Mouse (Mus musculus) neural tube, embryonic 13.5 days (tissue): ENCODE results near the gene 1520401A03Rik. TPM values are rescaled to one million over a fixed set of nuclear protein-coding genes. Genes with fewer than 3 reads are reported as not detected.

Experiments used
- ATAC-seq: fragments of 200-750 bp; cut with Nextera tagmentation; 2 replicates; pipeline ENCODE4 v1.8.0; 2017; ENCODE audit warnings: low read depth, mild to moderate bottlenecking, moderate TSS enrichment, moderate library complexity
- H3K27ac ChIP-seq: fragments of 300-500 bp; sonication (generic); replicated peaks from 2 replicates; pipeline ENCODE4 v1.5.1; 2015; ENCODE audit warnings: moderate library complexity, mild to moderate bottlenecking, inconsistent platforms
- H3K27me3 ChIP-seq: fragments of 300-500 bp; sonication (generic); 2 replicates; pipeline ENCODE4 v1.6.1; 2015; ENCODE audit warnings: mild to moderate bottlenecking, inconsistent platforms
- H3K36me3 ChIP-seq: fragments of 300-500 bp; sonication (generic); 2 replicates; pipeline ENCODE4 v1.6.1; 2015; ENCODE audit warnings: mild to moderate bottlenecking, inconsistent platforms
- H3K4me1 ChIP-seq: fragments of 300-500 bp; sonication (generic); replicated peaks from 2 replicates; pipeline ENCODE4 v1.6.1; 2015; ENCODE audit warnings: inconsistent platforms
- H3K4me2 ChIP-seq: fragments of 300-500 bp; sonication (generic); 2 replicates; pipeline ENCODE4 v1.6.1; 2015; ENCODE audit warnings: inconsistent platforms, mild to moderate bottlenecking, moderate library complexity
- H3K4me3 ChIP-seq: fragments of 300-500 bp; sonication (generic); 2 replicates; pipeline ENCODE4 v1.5.1; 2015; ENCODE audit warnings: mild to moderate bottlenecking, inconsistent platforms
- H3K9ac ChIP-seq: fragments of 300-500 bp; sonication (generic); 2 replicates; pipeline ENCODE4 v1.6.1; 2015; ENCODE audit warnings: moderate library complexity, mild to moderate bottlenecking, inconsistent platforms
- H3K9me3 ChIP-seq: fragments of 300-500 bp; sonication (generic); 2 replicates; pipeline ENCODE4 v1.6.1; 2016; ENCODE audit warnings: inconsistent platforms
- WGBS: fragments of 180-500 bp; shearing (Covaris S2); methylation state at CpG from one replicate; pipeline ENCODE4 v1.1.7; 2015; 5-methylcytosine and 5-hydroxymethylcytosine counted together
- polyA plus RNA-seq: library from polyadenylated mRNA; unstranded; fragments of >200 nt; fragmentation: Nextera tagmentation; extraction: Ambion mirVana; gene quantifications from 2 replicates; pipeline ENCODE4 v1.2.1, GENCODE M21; 2015

1520401A03Rik gene
- polyA plus RNA-seq, 1 experiment from 2014 or later = 0.36 TPM

GRCm38 (mm10) chr17:23674271-23674952 lies 48.2 kb downstream of the 1520401A03Rik start:
- 42% methylated on average over 9 of the region's 9 CpGs for WGBS
- ATAC-seq = no peak
- Histone ChIP-seq H3K9me3 (no peaks in the 10 kb centered on the region), H3K4me1 (peaks cover 58% of the 10 kb centered on the region), H3K27me3 (peaks cover 51% of the 10 kb centered on the region), H3K4me2 (peak overlapping the region; percentile 88), H3K4me3 (peak overlapping the region; percentile 59), H3K9ac (peak overlapping the region; percentile 84), H3K36me3 (peaks cover 13% of the 10 kb centered on the region), H3K27ac (no peak overlapping the region)

- peaks cover 54% of the 10 kb centered on the region for H3K4me1 ChIP-seq
- peak within 1 kb of the TSS; percentile 84 for H3K9ac ChIP-seq
- peak; percentile 94 for ATAC-seq
- peak within 1 kb of the TSS; percentile 88 for H3K4me2 ChIP-seq
- peaks cover 22% of the 10 kb centered on the region for H3K36me3 ChIP-seq
- no peaks in the 10 kb centered on the region for H3K9me3 ChIP-seq
- H3K27ac ChIP-seq = peak within 1 kb of the TSS; percentile 83
- peaks cover 42% of the 10 kb centered on the region for H3K27me3 ChIP-seq
- WGBS = under 1% methylated on average over 45 of the region's 45 CpGs
- H3K4me3 ChIP-seq = peak within 1 kb of the TSS; percentile 59
These were observed 49.0 kb downstream of the 1520401A03Rik start, which contains the start of the genes Hcfc1r1 and Thoc6 for GRCm38 (mm10) chr17:23673424-23674073. Gene Hcfc1r1, plus strand, starts transcription at chr17:23673596. Gene Thoc6, minus strand, starts transcription at chr17:23673882.

GRCm38 (mm10) chr17:23672761-23673160 lies 49.8 kb downstream of the 1520401A03Rik start:
- peaks cover 54% of the 10 kb centered on the region for H3K4me1 ChIP-seq
- 0 out of 2 replicates have a peak, but pooled peaks have one; percentile 0 for ATAC-seq

GRCm38 (mm10) chr17:23671519-23671918 lies 51.1 kb downstream of the 1520401A03Rik start:
- Histone ChIP-seq H3K9me3 (no peaks in the 10 kb centered on the region), H3K4me2 (no peak overlapping the region), H3K27me3 (peaks cover 24% of the 10 kb centered on the region), H3K9ac (no peak overlapping the region), H3K4me1 (peaks cover 42% of the 10 kb centered on the region), H3K36me3 (peaks cover 41% of the 10 kb centered on the region), H3K4me3 (no peak overlapping the region), H3K27ac (no peak overlapping the region)
- 96% methylated on average over 3 of the region's 3 CpGs for WGBS
- ATAC-seq = no peak

More at GRCm38 (mm10) chr17:23672761-23673160, 49.8 kb downstream of the 1520401A03Rik start:
- no peak overlapping the region for H3K27ac ChIP-seq
- H3K9ac ChIP-seq = peak overlapping the region; percentile 84; the same call in 1 of the 2 replicates
- H3K4me2 ChIP-seq = peak overlapping the region; percentile 88
- H3K9me3 ChIP-seq = no peaks in the 10 kb centered on the region
- H3K27me3 ChIP-seq = peaks cover 34% of the 10 kb centered on the region
- H3K4me3 ChIP-seq = peak overlapping the region; percentile 59
- H3K36me3 ChIP-seq = peaks cover 29% of the 10 kb centered on the region
- WGBS = 68% methylated on average over 3 of the region's 3 CpGs

GRCm38 (mm10) chr17:23670516-23671074 lies 52.0 kb downstream of the 1520401A03Rik start:
- Histone ChIP-seq H3K9ac (no peak overlapping the region), H3K36me3 (peaks cover 48% of the 10 kb centered on the region), H3K27ac (no peak overlapping the region), H3K4me2 (no peak overlapping the region), H3K4me3 (no peak overlapping the region), H3K4me1 (peaks cover 33% of the 10 kb centered on the region), H3K9me3 (no peaks in the 10 kb centered on the region), H3K27me3 (peaks cover 15% of the 10 kb centered on the region)
- WGBS = 91% methylated on average over 7 of the region's 7 CpGs
- ATAC-seq = no peak

GRCm38 (mm10) chr17:23665511-23665910 lies 57.1 kb downstream of the 1520401A03Rik start:
- H3K4me3 ChIP-seq = no peak overlapping the region
- H3K27me3 ChIP-seq = peaks cover 32% of the 10 kb centered on the region
- H3K27ac ChIP-seq = no peak overlapping the region
- no peak for ATAC-seq
- no peak overlapping the region for H3K4me2 ChIP-seq
- H3K9ac ChIP-seq = no peak overlapping the region
- 88% methylated on average over 14 of the region's 14 CpGs for WGBS
- peaks cover 46% of the 10 kb centered on the region for H3K36me3 ChIP-seq
- H3K4me1 ChIP-seq = peaks cover 5% of the 10 kb centered on the region
- H3K9me3 ChIP-seq = no peaks in the 10 kb centered on the region

- peak; percentile 33; the same call in 1 of the 2 replicates for ATAC-seq
- no peak overlapping the region for H3K9ac ChIP-seq
These were observed 58.0 kb downstream of the 1520401A03Rik start for GRCm38 (mm10) chr17:23664556-23665021.

GRCm38 (mm10) chr17:23661526-23661925 lies 61.1 kb downstream of the 1520401A03Rik start:
- whole genome bisulfite sequencing = 1% methylated on average over 9 of the region's 9 CpGs
- Histone ChIP-seq H3K4me3 (no peak overlapping the region), H3K27ac (no peak overlapping the region), H3K36me3 (peaks cover 7% of the 10 kb centered on the region; the same call in 1 of the 2 replicates), H3K9me3 (no peaks in the 10 kb centered on the region), H3K4me2 (no peak overlapping the region), H3K27me3 (peaks cover 52% of the 10 kb centered on the region), H3K4me1 (peaks cover 8% of the 10 kb centered on the region), H3K9ac (no peak overlapping the region)
- ATAC-seq = no peak

More at GRCm38 (mm10) chr17:23664556-23665021, 58.0 kb downstream of the 1520401A03Rik start:
- Histone ChIP-seq H3K27me3 (peaks cover 41% of the 10 kb centered on the region), H3K4me2 (no peak overlapping the region), H3K36me3 (peaks cover 36% of the 10 kb centered on the region), H3K27ac (no peak overlapping the region), H3K4me1 (peaks cover 8% of the 10 kb centered on the region), H3K9me3 (no peaks in the 10 kb centered on the region), H3K4me3 (no peak overlapping the region)
- WGBS = 10% methylated on average over 5 of the region's 5 CpGs

- no peak overlapping the region for H3K27ac ChIP-seq
- no peak overlapping the region for H3K4me3 ChIP-seq
- H3K4me2 ChIP-seq = no peak overlapping the region
- ATAC-seq = no peak
- peaks cover 8% of the 10 kb centered on the region for H3K4me1 ChIP-seq
- WGBS = 3% methylated on average over 14 of the region's 14 CpGs
- peaks cover 54% of the 10 kb centered on the region for H3K27me3 ChIP-seq
- H3K9ac ChIP-seq = no peak overlapping the region
- H3K9me3 ChIP-seq = no peaks in the 10 kb centered on the region
- H3K36me3 ChIP-seq = no peaks in the 10 kb centered on the region
These were observed 61.7 kb downstream of the 1520401A03Rik start for GRCm38 (mm10) chr17:23660876-23661200.

GRCm38 (mm10) chr17:23660117-23660875 lies 62.3 kb downstream of the 1520401A03Rik start, which contains the start of gene Bicdl2:
Gene Bicdl2, plus strand, starts transcription at chr17:23660506.
- H3K4me1 ChIP-seq = peaks cover 8% of the 10 kb centered on the region
- no peak within 1 kb of the TSS for H3K27ac ChIP-seq
- no peak within 1 kb of the TSS for H3K9ac ChIP-seq
- no peaks in the 10 kb centered on the region for H3K9me3 ChIP-seq
- no peak for ATAC-seq
- WGBS = 6% methylated on average over 27 of the region's 27 CpGs
- no peak within 1 kb of the TSS for H3K4me2 ChIP-seq
- peaks cover 54% of the 10 kb centered on the region for H3K27me3 ChIP-seq
- H3K36me3 ChIP-seq = no peaks in the 10 kb centered on the region
- no peak within 1 kb of the TSS for H3K4me3 ChIP-seq

GRCm38 (mm10) chr17:23658450-23658849 lies 64.1 kb downstream of the 1520401A03Rik start:
- Histone ChIP-seq H3K9ac (no peak overlapping the region), H3K27me3 (peaks cover 55% of the 10 kb centered on the region), H3K9me3 (no peaks in the 10 kb centered on the region), H3K4me3 (no peak overlapping the region), H3K4me2 (no peak overlapping the region), H3K4me1 (peaks cover 8% of the 10 kb centered on the region), H3K27ac (no peak overlapping the region), H3K36me3 (no peaks in the 10 kb centered on the region)
- no peak for ATAC-seq
- 87% methylated on average over 3 of the region's 3 CpGs for whole genome bisulfite sequencing
